Mouse (Mus musculus): ENCODE data around the gene Inf2. TPM values are rescaled to one million over a fixed set of nuclear protein-coding genes. Genes with fewer than 3 reads are reported as not detected.

Inf2 gene
- polyA plus RNA-seq, 1 experiment from 2014 or later = 3.9 TPM

DNA sequence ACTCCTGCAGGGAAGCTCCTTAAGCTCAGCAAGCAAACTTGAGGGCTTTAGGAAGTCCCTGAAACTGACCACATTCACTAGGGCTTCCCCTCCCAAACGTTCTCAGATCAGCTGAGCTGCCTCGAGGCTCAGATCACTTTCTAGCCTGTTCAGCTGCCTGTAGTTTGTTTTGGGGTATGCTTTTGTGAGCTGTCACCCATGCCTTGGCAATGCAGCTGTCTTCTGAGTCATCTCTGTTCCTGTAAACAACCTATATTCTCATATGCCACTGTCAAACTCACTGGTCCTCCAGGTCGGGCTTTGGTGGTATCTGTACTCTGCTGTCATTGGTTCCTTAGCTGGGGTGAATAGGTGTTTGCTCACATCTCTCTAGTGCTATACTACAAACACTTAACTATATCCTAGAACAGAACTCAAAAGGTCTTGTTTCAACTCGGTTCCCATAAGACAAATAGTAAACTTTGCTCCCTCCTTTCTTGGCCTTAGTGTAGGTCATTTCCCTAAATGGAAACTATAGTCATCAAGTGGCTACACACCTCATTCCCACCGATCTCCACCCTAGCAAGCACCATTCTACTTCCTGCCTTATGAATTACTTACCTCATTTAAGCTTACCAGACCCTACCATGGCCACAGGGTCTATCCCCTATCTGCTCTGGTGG, 63.3 kb downstream of the Inf2 start:
- no peak for ATAC-seq (ENCODE audit: insufficient read depth, low FRiP score)
- H3K4me2 ChIP-seq (ENCODE audit: low read depth, low read length) = no peak overlapping the region
- H3K27ac ChIP-seq (ENCODE audit: low read length) = no peak overlapping the region
- no peaks in the 10 kb centered on the region for H3K9me3 ChIP-seq (replicated peaks; ENCODE audit: control insufficient read depth, low read length)
- H3K4me1 ChIP-seq (ENCODE audit: control insufficient read depth, insufficient read depth, low read length) = peaks cover 10% of the 10 kb centered on the region; the same call in 1 of the 2 replicates
- H3K9ac ChIP-seq (ENCODE audit: low read length) = no peak overlapping the region
- H3K27me3 ChIP-seq (ENCODE audit: control insufficient read depth, insufficient read depth, low read length) = no peaks in the 10 kb centered on the region
- H3K4me3 ChIP-seq (replicated peaks; ENCODE audit: low read length) = no peak overlapping the region
- H3K36me3 ChIP-seq (ENCODE audit: control insufficient read depth, insufficient read depth, low read length) = peaks cover 25% of the 10 kb centered on the region
- WGBS = 74% methylated on average over 5 of the region's 5 CpGs

DNA sequence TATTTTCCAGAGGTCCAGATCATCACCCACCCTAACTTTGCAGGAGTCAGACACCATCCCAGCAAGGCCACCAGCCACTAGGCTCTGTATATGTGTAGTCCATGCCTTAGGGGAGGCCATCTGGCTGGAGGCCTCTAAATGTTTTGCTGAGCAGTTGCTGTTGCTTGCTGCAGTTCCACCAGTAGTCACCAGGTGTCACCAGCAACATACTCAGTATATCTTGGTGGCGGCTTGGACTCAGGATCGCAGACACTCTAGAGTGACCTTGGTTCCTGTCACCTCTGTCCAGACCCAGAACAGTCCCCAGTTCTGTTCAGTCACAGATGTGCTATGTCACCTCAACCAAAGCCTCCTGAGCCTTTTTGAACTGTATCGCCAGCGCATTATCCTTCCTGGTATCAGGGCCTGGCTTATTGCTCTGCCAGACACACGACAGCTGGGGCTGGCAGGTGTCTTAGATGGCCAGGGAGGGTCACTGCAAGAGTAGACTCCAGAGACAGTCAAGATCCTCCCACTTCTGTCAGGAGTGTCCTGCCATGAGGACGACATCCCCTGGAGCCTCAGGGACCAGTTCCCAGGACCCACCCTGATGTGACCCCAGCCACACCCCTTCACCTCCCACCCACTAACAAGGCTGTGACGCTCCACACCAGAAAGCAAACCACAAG, 64.7 kb downstream of the Inf2 start:
- Histone ChIP-seq H3K4me3 (replicated peaks; ENCODE audit: low read length) (no peak overlapping the region), H3K27me3 (ENCODE audit: control insufficient read depth, insufficient read depth, low read length) (no peaks in the 10 kb centered on the region), H3K27ac (ENCODE audit: low read length) (0 out of 2 replicates have a peak overlapping the region, but pooled peaks have one; percentile 17), H3K9me3 (replicated peaks; ENCODE audit: control insufficient read depth, low read length) (no peaks in the 10 kb centered on the region), H3K36me3 (ENCODE audit: control insufficient read depth, insufficient read depth, low read length) (peaks cover 35% of the 10 kb centered on the region), H3K4me2 (ENCODE audit: low read depth, low read length) (no peak overlapping the region), H3K9ac (ENCODE audit: low read length) (no peak overlapping the region), H3K4me1 (ENCODE audit: control insufficient read depth, insufficient read depth, low read length) (peaks cover 10% of the 10 kb centered on the region; the same call in 1 of the 2 replicates)
- ATAC-seq (ENCODE audit: insufficient read depth, low FRiP score) = peak; percentile 54
- WGBS = 36% methylated on average over 7 of the region's 7 CpGs

DNA sequence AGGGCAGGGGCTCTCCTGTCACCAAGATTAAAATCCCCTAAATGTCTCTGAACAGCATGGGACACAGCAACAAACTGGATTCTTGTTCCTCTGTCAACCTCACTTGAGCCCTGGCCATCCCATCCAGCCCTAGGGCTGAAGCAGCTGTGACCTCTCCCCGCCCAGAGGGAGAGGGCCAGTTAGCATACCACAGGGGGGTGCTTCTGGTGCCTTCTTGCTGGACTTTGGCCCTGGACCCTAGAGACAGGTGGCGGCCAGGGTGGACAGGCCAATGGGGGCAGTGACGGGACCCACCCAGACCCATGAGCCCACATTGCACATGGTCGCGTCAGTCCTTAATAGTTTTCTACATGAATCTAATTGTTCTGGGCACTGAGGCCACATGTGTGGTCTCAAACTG, 65.5 kb downstream of the Inf2 start:
- H3K4me1 ChIP-seq (ENCODE audit: control insufficient read depth, insufficient read depth, low read length) = peaks cover 10% of the 10 kb centered on the region; the same call in 1 of the 2 replicates
- peaks cover 42% of the 10 kb centered on the region for H3K36me3 ChIP-seq (ENCODE audit: control insufficient read depth, insufficient read depth, low read length)
- 89% methylated on average over 5 of the region's 5 CpGs for WGBS
- no peak for ATAC-seq (ENCODE audit: insufficient read depth, low FRiP score)
- H3K9ac ChIP-seq (ENCODE audit: low read length) = no peak overlapping the region
- H3K4me3 ChIP-seq (replicated peaks; ENCODE audit: low read length) = no peak overlapping the region
- no peak overlapping the region; the same call in 1 of the 2 replicates for H3K27ac ChIP-seq (ENCODE audit: low read length)
- no peak overlapping the region for H3K4me2 ChIP-seq (ENCODE audit: low read depth, low read length)
- H3K27me3 ChIP-seq (ENCODE audit: control insufficient read depth, insufficient read depth, low read length) = no peaks in the 10 kb centered on the region
- H3K9me3 ChIP-seq (replicated peaks; ENCODE audit: control insufficient read depth, low read length) = no peaks in the 10 kb centered on the region

DNA sequence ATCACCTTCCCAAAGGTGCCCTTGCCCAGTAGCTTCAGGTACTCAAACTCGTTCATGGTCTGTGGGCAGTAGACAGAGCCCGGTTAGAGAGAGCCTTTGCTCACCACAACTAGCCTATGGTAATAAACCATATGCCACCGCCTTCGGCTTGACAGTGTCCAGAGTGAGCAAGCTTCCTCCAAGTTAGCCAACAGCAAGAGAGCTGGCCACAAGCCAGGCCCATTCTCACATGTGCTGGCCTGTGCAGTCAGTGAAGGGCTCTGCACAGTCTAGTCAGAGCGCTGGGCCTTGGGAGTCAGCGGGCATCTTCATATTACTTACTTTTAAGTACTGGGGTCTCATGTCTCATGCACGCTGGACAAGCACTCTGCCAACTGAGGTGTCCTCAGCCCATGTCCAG, 70.0 kb downstream of the Inf2 start:
- H3K4me1 ChIP-seq (ENCODE audit: control insufficient read depth, insufficient read depth, low read length) = peaks cover 46% of the 10 kb centered on the region
- no peak overlapping the region for H3K27ac ChIP-seq (ENCODE audit: low read length)
- peaks cover 41% of the 10 kb centered on the region for H3K36me3 ChIP-seq (ENCODE audit: control insufficient read depth, insufficient read depth, low read length)
- WGBS = 83% methylated on average over 7 of the region's 7 CpGs
- no peak overlapping the region for H3K9ac ChIP-seq (ENCODE audit: low read length)
- ATAC-seq (ENCODE audit: insufficient read depth, low FRiP score) = no peak
- H3K9me3 ChIP-seq (replicated peaks; ENCODE audit: control insufficient read depth, low read length) = no peaks in the 10 kb centered on the region
- no peaks in the 10 kb centered on the region for H3K27me3 ChIP-seq (ENCODE audit: control insufficient read depth, insufficient read depth, low read length)
- no peak overlapping the region for H3K4me2 ChIP-seq (ENCODE audit: low read depth, low read length)
- H3K4me3 ChIP-seq (replicated peaks; ENCODE audit: low read length) = no peak overlapping the region

DNA sequence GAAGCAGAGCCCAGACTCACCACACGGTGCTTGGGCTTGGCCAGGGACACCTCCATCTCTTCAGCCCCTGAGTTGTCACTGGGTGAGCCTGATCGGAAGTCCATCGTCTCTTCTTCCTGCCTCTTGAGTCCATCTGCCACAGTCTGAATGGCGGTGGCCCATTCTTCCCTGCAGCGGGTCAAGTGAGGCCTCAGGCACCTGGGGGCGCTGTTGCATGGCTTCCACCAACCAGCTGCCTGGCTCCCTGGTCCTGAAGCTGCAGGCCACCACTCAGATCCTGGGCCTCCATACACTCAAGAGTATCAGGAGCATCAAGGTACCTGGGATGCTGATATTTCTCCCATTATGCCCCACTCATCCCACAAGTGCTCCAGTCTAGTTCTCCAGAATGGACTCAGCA, 70.5 kb downstream of the Inf2 start:
- ATAC-seq (ENCODE audit: insufficient read depth, low FRiP score) = no peak
- no peaks in the 10 kb centered on the region for H3K9me3 ChIP-seq (replicated peaks; ENCODE audit: control insufficient read depth, low read length)
- no peak overlapping the region for H3K4me2 ChIP-seq (ENCODE audit: low read depth, low read length)
- H3K36me3 ChIP-seq (ENCODE audit: control insufficient read depth, insufficient read depth, low read length) = peaks cover 41% of the 10 kb centered on the region
- no peak overlapping the region for H3K4me3 ChIP-seq (replicated peaks; ENCODE audit: low read length)
- peaks cover 46% of the 10 kb centered on the region for H3K4me1 ChIP-seq (ENCODE audit: control insufficient read depth, insufficient read depth, low read length)
- H3K9ac ChIP-seq (ENCODE audit: low read length) = no peak overlapping the region
- WGBS = 87% methylated on average over 6 of the region's 6 CpGs
- H3K27me3 ChIP-seq (ENCODE audit: control insufficient read depth, insufficient read depth, low read length) = no peaks in the 10 kb centered on the region
- H3K27ac ChIP-seq (ENCODE audit: low read length) = no peak overlapping the region

DNA sequence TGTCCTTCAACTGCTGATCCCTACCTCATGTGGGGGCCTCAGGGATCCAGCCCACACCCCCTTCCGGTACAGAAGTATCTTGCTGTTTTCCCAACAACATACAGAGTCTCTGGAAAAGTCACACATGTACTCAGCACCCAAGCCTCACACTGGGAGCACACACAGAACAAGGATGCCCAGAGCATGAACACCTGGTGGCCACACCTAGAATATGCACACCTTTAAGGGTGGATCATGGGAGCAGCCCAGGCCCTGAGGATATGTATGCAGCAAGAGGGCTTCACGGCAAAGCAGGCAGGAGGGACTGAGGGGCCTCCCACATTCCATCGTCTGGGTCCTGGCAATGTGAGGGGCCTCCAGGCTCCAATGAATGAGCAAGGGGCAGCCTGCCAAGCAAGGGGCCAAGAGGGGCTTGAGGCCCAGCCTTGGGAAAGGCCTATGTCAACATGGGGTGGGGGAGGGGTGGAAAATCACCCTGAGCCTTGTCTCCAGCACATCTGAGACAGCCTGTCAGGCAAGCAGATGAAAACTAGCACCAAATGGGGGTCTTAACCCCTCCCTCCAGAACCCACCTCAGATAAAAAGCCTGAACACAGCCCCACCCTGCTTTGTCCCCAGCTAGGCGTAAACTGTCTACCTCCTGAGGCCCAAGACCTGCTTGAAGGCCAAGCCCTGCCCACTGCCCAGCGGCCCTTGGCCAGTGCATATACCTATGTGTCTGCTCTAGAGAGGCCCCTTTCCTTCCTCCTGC, 72.2 kb downstream of the Inf2 start:
- peak overlapping the region; percentile 46 for H3K4me2 ChIP-seq (ENCODE audit: low read depth, low read length)
- WGBS = 19% methylated on average over 5 of the region's 5 CpGs
- H3K4me3 ChIP-seq (replicated peaks; ENCODE audit: low read length) = 0 out of 2 replicates have a peak overlapping the region, but pooled peaks have one; percentile 9
- H3K4me1 ChIP-seq (ENCODE audit: control insufficient read depth, insufficient read depth, low read length) = peaks cover 62% of the 10 kb centered on the region
- peaks cover 30% of the 10 kb centered on the region for H3K36me3 ChIP-seq (ENCODE audit: control insufficient read depth, insufficient read depth, low read length)
- peak overlapping the region; percentile 62 for H3K9ac ChIP-seq (ENCODE audit: low read length)
- H3K27ac ChIP-seq (ENCODE audit: low read length) = peak overlapping the region; percentile 93
- H3K27me3 ChIP-seq (ENCODE audit: control insufficient read depth, insufficient read depth, low read length) = no peaks in the 10 kb centered on the region
- ATAC-seq (ENCODE audit: insufficient read depth, low FRiP score) = peak; percentile 82
- no peaks in the 10 kb centered on the region for H3K9me3 ChIP-seq (replicated peaks; ENCODE audit: control insufficient read depth, low read length)

DNA sequence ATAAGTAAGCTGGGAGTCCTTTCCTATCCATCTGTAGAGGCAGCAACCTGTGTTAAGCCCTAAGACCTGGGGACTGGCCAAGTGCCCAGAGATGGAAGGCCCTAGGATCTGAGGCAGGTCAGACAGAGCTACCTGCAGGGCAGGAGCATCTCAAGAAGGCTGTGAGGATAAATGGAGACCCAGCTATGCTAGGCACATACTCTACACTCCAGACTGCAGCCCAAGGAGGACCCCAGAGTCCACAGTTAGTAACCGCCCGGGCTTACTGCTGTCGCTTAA, 72.7 kb downstream of the Inf2 start:
- Histone ChIP-seq H3K9me3 (replicated peaks; ENCODE audit: control insufficient read depth, low read length) (no peaks in the 10 kb centered on the region), H3K27ac (ENCODE audit: low read length) (peak overlapping the region; percentile 93), H3K27me3 (ENCODE audit: control insufficient read depth, insufficient read depth, low read length) (no peaks in the 10 kb centered on the region), H3K4me2 (ENCODE audit: low read depth, low read length) (peak overlapping the region; percentile 46; the same call in 1 of the 2 replicates), H3K36me3 (ENCODE audit: control insufficient read depth, insufficient read depth, low read length) (peaks cover 26% of the 10 kb centered on the region), H3K4me1 (ENCODE audit: control insufficient read depth, insufficient read depth, low read length) (peaks cover 67% of the 10 kb centered on the region), H3K9ac (ENCODE audit: low read length) (peak overlapping the region; percentile 62), H3K4me3 (replicated peaks; ENCODE audit: low read length) (0 out of 2 replicates have a peak overlapping the region, but pooled peaks have one; percentile 9)
- 82% methylated on average over 3 of the region's 3 CpGs for WGBS
- ATAC-seq (ENCODE audit: insufficient read depth, low FRiP score) = 0 out of 2 replicates have a peak, but pooled peaks have one; percentile 1

DNA sequence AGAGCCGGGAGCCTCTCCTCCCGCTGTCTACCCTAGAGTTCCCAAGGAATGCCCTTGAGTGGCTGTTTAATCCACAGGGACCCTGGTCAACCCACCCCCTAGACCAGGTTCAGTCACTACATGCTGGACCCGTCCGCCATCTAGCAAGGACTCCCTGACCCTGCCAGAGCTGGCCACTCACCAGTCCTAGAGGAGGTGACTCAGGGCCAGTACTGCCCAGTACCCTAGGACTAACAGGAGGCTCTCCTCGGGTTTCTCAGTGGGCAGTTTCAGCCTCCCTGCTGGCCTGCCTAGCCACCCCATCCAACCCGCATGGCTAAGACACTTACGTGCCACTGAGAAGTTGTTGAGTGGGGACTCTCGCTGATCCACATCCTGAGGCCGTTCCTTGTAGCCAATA, 73.3 kb downstream of the Inf2 start:
- H3K4me2 ChIP-seq (ENCODE audit: low read depth, low read length) = no peak overlapping the region
- ATAC-seq (ENCODE audit: insufficient read depth, low FRiP score) = no peak
- WGBS = 78% methylated on average over 9 of the region's 9 CpGs

DNA sequence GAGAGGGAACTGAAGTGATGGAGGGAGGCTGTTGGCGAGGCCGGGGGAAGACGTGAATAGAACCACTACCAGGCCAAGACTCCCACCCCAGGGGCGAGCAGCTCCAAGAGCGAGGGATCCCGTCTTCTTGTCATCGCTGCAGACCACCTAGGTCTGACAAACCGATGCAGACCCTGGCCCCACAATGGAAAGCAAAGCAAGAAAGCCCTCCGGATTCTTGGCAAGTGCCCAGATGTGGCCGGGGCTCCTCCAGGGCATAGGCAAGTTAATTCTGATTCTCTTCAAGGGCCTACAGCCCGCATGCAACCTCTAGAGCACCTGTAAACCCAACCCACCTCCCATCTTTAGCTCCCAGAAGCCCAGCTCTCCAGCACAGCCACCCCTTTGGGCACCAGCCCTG, 74.7 kb downstream of the Inf2 start:
- Histone ChIP-seq H3K36me3 (ENCODE audit: control insufficient read depth, insufficient read depth, low read length) (peaks cover 16% of the 10 kb centered on the region), H3K4me1 (ENCODE audit: control insufficient read depth, insufficient read depth, low read length) (peaks cover 81% of the 10 kb centered on the region)

More for the DNA sequence above, 73.3 kb downstream of the Inf2 start:
- no peak overlapping the region for H3K4me3 ChIP-seq (replicated peaks; ENCODE audit: low read length)
- H3K27me3 ChIP-seq (ENCODE audit: control insufficient read depth, insufficient read depth, low read length) = no peaks in the 10 kb centered on the region
- H3K27ac ChIP-seq (ENCODE audit: low read length) = peak overlapping the region; percentile 93
- H3K9me3 ChIP-seq (replicated peaks; ENCODE audit: control insufficient read depth, low read length) = no peaks in the 10 kb centered on the region
- peaks cover 72% of the 10 kb centered on the region for H3K4me1 ChIP-seq (ENCODE audit: control insufficient read depth, insufficient read depth, low read length)
- H3K36me3 ChIP-seq (ENCODE audit: control insufficient read depth, insufficient read depth, low read length) = peaks cover 22% of the 10 kb centered on the region
- H3K9ac ChIP-seq (ENCODE audit: low read length) = peak overlapping the region; percentile 62

More for the DNA sequence above, 74.7 kb downstream of the Inf2 start:
- Histone ChIP-seq H3K9me3 (replicated peaks; ENCODE audit: control insufficient read depth, low read length) (no peaks in the 10 kb centered on the region), H3K4me2 (ENCODE audit: low read depth, low read length) (no peak overlapping the region), H3K9ac (ENCODE audit: low read length) (peak overlapping the region; percentile 32; the same call in 1 of the 2 replicates), H3K27ac (ENCODE audit: low read length) (peak overlapping the region; percentile 29), H3K27me3 (ENCODE audit: control insufficient read depth, insufficient read depth, low read length) (no peaks in the 10 kb centered on the region), H3K4me3 (replicated peaks; ENCODE audit: low read length) (no peak overlapping the region)
- WGBS = 79% methylated on average over 11 of the region's 11 CpGs
- no peak for ATAC-seq (ENCODE audit: insufficient read depth, low FRiP score)
